Mouse (Mus musculus) kidney, adult 2 months (tissue): ENCODE results near the gene Gm379.

Experiments
- CTCF ChIP-seq: fragments of 200-500 bp; conservative IDR thresholded peaks from 2 replicates; pipeline ENCODE4 v1.5.1; 2011; ENCODE audit warnings: low read depth, mild to moderate bottlenecking, control low read depth, low read length, moderate library complexity, mixed read lengths; ENCODE audit not compliant: insufficient read depth, insufficient read length
- POLR2A ChIP-seq: fragments of 200-500 bp; IDR thresholded peaks from one replicate; pipeline ENCODE4 v1.6.1; 2011; ENCODE audit warnings: low read depth, low read length, control low read depth

DNA sequence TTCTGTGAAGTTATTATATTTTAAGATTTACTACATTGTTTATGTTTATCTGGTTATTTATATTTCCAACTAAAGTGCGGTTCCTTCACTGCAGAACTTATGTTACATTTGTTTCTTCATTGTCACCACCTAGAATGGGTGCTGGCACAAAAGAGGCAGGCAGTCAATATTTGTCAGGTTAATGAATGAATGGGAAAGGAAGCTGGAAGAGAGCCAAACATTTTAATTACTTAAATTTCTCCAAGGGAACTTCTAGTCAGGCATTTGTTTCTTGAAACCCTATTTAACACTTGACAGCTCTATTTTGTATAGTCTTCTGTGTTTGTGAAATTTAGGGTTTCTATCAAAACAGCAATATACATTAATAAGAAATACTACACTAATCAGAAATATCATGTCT is 43.8 kb downstream of the Gm379 start:
- no peak for TF ChIP-seq CTCF
- no peak for TF ChIP-seq POLR2A
